Mouse (Mus musculus) limb, embryonic 14.5 days (tissue): ENCODE data around the gene Gal3st2. TPM values are rescaled to one million over a fixed set of nuclear protein-coding genes. Genes with fewer than 3 reads are reported as not detected.
"Not testable (repeated sequence)": the region's sequence is repeated elsewhere in the genome, so short reads cannot be mapped to it uniquely, and the experiment has no call there.

Experiments
- ATAC-seq: fragments of 200-750 bp; cut with Nextera tagmentation; 2 replicates; pipeline ENCODE4 v1.8.0; 2017; ENCODE audit warnings: low read depth, moderate number of reproducible peaks, moderate TSS enrichment; ENCODE audit not compliant: low FRiP score
- DNase-seq: peaks from one replicate; pipeline ENCODE4 v3.0.0-alpha.2; 2015; ENCODE audit warnings: low spot score
- H3K27ac ChIP-seq: fragments of 300-500 bp; sonication (generic); replicated peaks from 2 replicates; pipeline ENCODE4 v1.5.1; 2014; ENCODE audit warnings: low read depth, mild to moderate bottlenecking, low read length, moderate library complexity, mixed read lengths
- H3K27me3 ChIP-seq: fragments of 300-500 bp; sonication (generic); 2 replicates; pipeline ENCODE4 v1.6.1; 2014; ENCODE audit warnings: low read length, mixed read lengths; ENCODE audit not compliant: control insufficient read depth, insufficient read depth
- H3K36me3 ChIP-seq: fragments of 300-500 bp; sonication (generic); 2 replicates; pipeline ENCODE4 v1.6.1; 2014; ENCODE audit warnings: mild to moderate bottlenecking, low read length, moderate library complexity, mixed read lengths; ENCODE audit not compliant: control insufficient read depth, insufficient read depth
- H3K4me1 ChIP-seq: fragments of 300-500 bp; sonication (generic); 2 replicates; pipeline ENCODE4 v1.6.1; 2014; ENCODE audit warnings: antibody characterized with exemption, low read length, mixed read lengths; ENCODE audit not compliant: control insufficient read depth, insufficient read depth
- H3K4me2 ChIP-seq: fragments of 300-500 bp; sonication (generic); replicated peaks from 2 replicates; pipeline ENCODE4 v1.6.1; 2014; ENCODE audit warnings: low read depth, mild to moderate bottlenecking, low read length, moderate library complexity; ENCODE audit not compliant: severe bottlenecking
- H3K4me3 ChIP-seq: fragments of 300-500 bp; sonication (generic); replicated peaks from 2 replicates; pipeline ENCODE4 v1.5.1; 2014; ENCODE audit warnings: low read length
- H3K9ac ChIP-seq: fragments of 300-500 bp; sonication (generic); 2 replicates; pipeline ENCODE4 v1.6.1; 2014; ENCODE audit warnings: mild to moderate bottlenecking, low read depth, low read length, moderate library complexity; ENCODE audit not compliant: severe bottlenecking
- H3K9me3 ChIP-seq: fragments of 300-500 bp; sonication (generic); 2 replicates; pipeline ENCODE4 v1.6.1; 2016; ENCODE audit warnings: low read length; ENCODE audit not compliant: control insufficient read depth
- POLR2A ChIP-seq: fragments of 200-500 bp; IDR thresholded peaks from 2 replicates; pipeline ENCODE4 v1.8.0; 2012; ENCODE audit warnings: inconsistent platforms, mild to moderate bottlenecking, moderate library complexity, borderline replicate concordance; ENCODE audit not compliant: insufficient read depth, insufficient read length; ENCODE audit errors: extremely low read depth
- WGBS: fragments of 180-500 bp; shearing (Covaris S2); extraction: QIAGEN DNeasy Blood & Tissue Kit; methylation state at CpG from one replicate; pipeline ENCODE4 v1.1.7; 2014; 5-methylcytosine and 5-hydroxymethylcytosine counted together
- polyA plus RNA-seq, 2 experiments: library from polyadenylated mRNA; depleted of rRNA in 1 of 2; stranded (reverse) in 1 of 2; unstranded in 1 of 2; fragments of >200 nt; fragmentation: Nextera tagmentation in 1 of 2; extraction: Ambion mirVana in 1 of 2; gene quantifications; 2 replicates each; pipeline versions ENCODE4 v1.2.1 to v1.2.3; 2012 to 2014

Gene Gal3st2
- polyA plus RNA-seq, 2 experiments = 0.08 to 0.23 TPM

GRCm38 (mm10) chr1:93834671-93835150 is 26.4 kb upstream of the Gal3st2 start:
- Histone ChIP-seq H3K36me3 (peaks cover 36% of the 10 kb centered on the region), H3K9ac (no peak overlapping the region), H3K4me2 (no peak overlapping the region), H3K9me3 (no peaks in the 10 kb centered on the region), H3K4me1 (no peaks in the 10 kb centered on the region), H3K27me3 (no peaks in the 10 kb centered on the region), H3K4me3 (no peak overlapping the region), H3K27ac (no peak overlapping the region)
- WGBS = 88% methylated on average over 7 of the region's 7 CpGs
- no peak for TF ChIP-seq POLR2A
- no peak for ATAC-seq
- no peak for DNase-seq

GRCm38 (mm10) chr1:93835211-93835610 is 25.9 kb upstream of the Gal3st2 start:
- H3K4me3 ChIP-seq = no peak overlapping the region
- no peaks in the 10 kb centered on the region for H3K9me3 ChIP-seq
- TF ChIP-seq POLR2A = no peak
- DNase-seq (no peak), ATAC-seq (no peak)
- WGBS = 97% methylated on average over 4 of the region's 4 CpGs
- no peak overlapping the region for H3K9ac ChIP-seq
- no peak overlapping the region for H3K27ac ChIP-seq
- no peak overlapping the region for H3K4me2 ChIP-seq
- no peaks in the 10 kb centered on the region for H3K27me3 ChIP-seq
- no peaks in the 10 kb centered on the region for H3K4me1 ChIP-seq
- peaks cover 36% of the 10 kb centered on the region for H3K36me3 ChIP-seq

GRCm38 (mm10) chr1:93835876-93836531 is 25.1 kb upstream of the Gal3st2 start:
- no peak overlapping the region for H3K4me3 ChIP-seq
- H3K27me3 ChIP-seq = no peaks in the 10 kb centered on the region
- no peak overlapping the region for H3K4me2 ChIP-seq
- WGBS = 91% methylated on average over 6 of the region's 6 CpGs
- H3K9ac ChIP-seq = no peak overlapping the region
- no peaks in the 10 kb centered on the region for H3K4me1 ChIP-seq
- TF ChIP-seq POLR2A = no peak
- no peak overlapping the region for H3K27ac ChIP-seq
- H3K9me3 ChIP-seq = no peaks in the 10 kb centered on the region
- H3K36me3 ChIP-seq = peaks cover 36% of the 10 kb centered on the region
- no peak for ATAC-seq
- DNase-seq = no peak

- WGBS = 93% methylated on average over 2 of the region's 2 CpGs
- no peak overlapping the region for H3K9ac ChIP-seq
Measured at GRCm38 (mm10) chr1:93836532-93836913, 24.6 kb upstream of the Gal3st2 start.

GRCm38 (mm10) chr1:93837335-93837734 is 23.8 kb upstream of the Gal3st2 start:
- no peak overlapping the region for H3K4me3 ChIP-seq
- no peak overlapping the region for H3K9ac ChIP-seq
- no peaks in the 10 kb centered on the region for H3K27me3 ChIP-seq
- peaks cover 36% of the 10 kb centered on the region for H3K36me3 ChIP-seq
- no peak overlapping the region for H3K4me2 ChIP-seq
- WGBS = 93% methylated on average over 8 of the region's 8 CpGs
- TF ChIP-seq POLR2A = no peak
- no peak for ATAC-seq
- no peaks in the 10 kb centered on the region for H3K9me3 ChIP-seq
- H3K4me1 ChIP-seq = no peaks in the 10 kb centered on the region
- H3K27ac ChIP-seq = no peak overlapping the region
- no peak for DNase-seq

More at GRCm38 (mm10) chr1:93836532-93836913, 24.6 kb upstream of the Gal3st2 start:
- H3K9me3 ChIP-seq = no peaks in the 10 kb centered on the region
- ATAC-seq (no peak), DNase-seq (no peak)
- peaks cover 36% of the 10 kb centered on the region for H3K36me3 ChIP-seq
- H3K4me2 ChIP-seq = no peak overlapping the region
- H3K4me1 ChIP-seq = no peaks in the 10 kb centered on the region
- H3K4me3 ChIP-seq = no peak overlapping the region
- no peaks in the 10 kb centered on the region for H3K27me3 ChIP-seq
- no peak overlapping the region for H3K27ac ChIP-seq
- no peak for TF ChIP-seq POLR2A

- H3K4me2 ChIP-seq, H3K4me1 ChIP-seq, H3K9me3 ChIP-seq, H3K27ac ChIP-seq, H3K4me3 ChIP-seq, H3K27me3 ChIP-seq, H3K9ac ChIP-seq, DNase-seq, ATAC-seq: not testable (repeated sequence)
- WGBS = 84% methylated on average over 6 of the region's 8 CpGs
- H3K36me3 ChIP-seq = peaks cover 36% of the 10 kb centered on the region
Measured at GRCm38 (mm10) chr1:93838569-93838968, 22.5 kb upstream of the Gal3st2 start.

- DNase-seq, H3K4me3 ChIP-seq, H3K4me2 ChIP-seq, H3K4me1 ChIP-seq, H3K27ac ChIP-seq, H3K36me3 ChIP-seq, H3K27me3 ChIP-seq, H3K9me3 ChIP-seq, H3K9ac ChIP-seq: not testable (repeated sequence)
- peak; percentile 57; the same call in 1 of the 2 replicates for ATAC-seq
- 40% methylated on average over 1 of the region's 3 CpGs for WGBS
Measured at GRCm38 (mm10) chr1:93845766-93846366, 15.2 kb upstream of the Gal3st2 start.

- 90% methylated on average over 4 of the region's 4 CpGs for WGBS
- H3K4me3 ChIP-seq, H3K4me1 ChIP-seq, ATAC-seq, DNase-seq, H3K4me2 ChIP-seq, H3K27me3 ChIP-seq, H3K36me3 ChIP-seq, H3K9ac ChIP-seq, H3K27ac ChIP-seq, H3K9me3 ChIP-seq: not testable (repeated sequence)
Measured at GRCm38 (mm10) chr1:93855790-93856189, 5.3 kb upstream of the Gal3st2 start.
